Mouse (Mus musculus) naive thymus-derived CD4-positive, alpha-beta T cell, adult 2 months (primary cell): ENCODE results near the gene Gpr162.
"Not testable (repeated sequence)": the region's sequence is repeated elsewhere in the genome, so short reads cannot be mapped to it uniquely, and the experiment has no call there.

Experiments
- DNase-seq: peaks from one replicate; pipeline ENCODE4 v3.0.0-alpha.2; 2011; ENCODE audit warnings: low read depth

Gene Gpr162

GRCm38 (mm10) chr6:124811403-124811665, 52.4 kb downstream of the Gpr162 start:
- no peak for DNase-seq

GRCm38 (mm10) chr6:124810566-124811402, 53.0 kb downstream of the Gpr162 start:
- not testable (repeated sequence) for DNase-seq

GRCm38 (mm10) chr6:124809775-124810538, 53.8 kb downstream of the Gpr162 start:
- DNase-seq = no peak

- DNase-seq = peak; percentile 63
These were observed 54.6 kb downstream of the Gpr162 start for GRCm38 (mm10) chr6:124809052-124809774.
